Mouse (Mus musculus): ENCODE measurements around the gene Mob3a.

GRCm38 (mm10) chr10:80736731-80737130 is 35.0 kb upstream of the Mob3a start:
- TF ChIP-seq CTCF (IDR thresholded peaks at IDR 0.05; ENCODE audit: low read depth, low read length) (no peak), POLR2A (IDR thresholded peaks at IDR 0.05; ENCODE audit: extremely low read depth, insufficient read depth, low read length) (no peak)
